Mouse (Mus musculus) urinary bladder, postnatal 36 days (tissue): ENCODE results near the gene Tmem175.
A peak's percentile ranks its signal among the peaks of the same experiment; 100 is the strongest.
"Not testable (repeated sequence)": the region's sequence is repeated elsewhere in the genome, so short reads cannot be mapped to it uniquely, and the experiment has no call there.

ENCODE experiments used
- DNase-seq, 2 experiments: peaks; one replicate each; pipeline ENCODE4 v3.0.0; 2022; ENCODE audit warnings: low spot score in 2 of 2, mixed read lengths in 1 of 2

Tmem175 gene

GRCm38 (mm10) chr5:108629634-108630483, at the start of gene Tmem175, which contains the start of gene Gak:
Gene Tmem175 (plus strand): TSS chr5:108629770.
Gene Gak (minus strand): TSS chr5:108629755.
- DNase-seq: peak; percentile 87 to 90

DNA sequence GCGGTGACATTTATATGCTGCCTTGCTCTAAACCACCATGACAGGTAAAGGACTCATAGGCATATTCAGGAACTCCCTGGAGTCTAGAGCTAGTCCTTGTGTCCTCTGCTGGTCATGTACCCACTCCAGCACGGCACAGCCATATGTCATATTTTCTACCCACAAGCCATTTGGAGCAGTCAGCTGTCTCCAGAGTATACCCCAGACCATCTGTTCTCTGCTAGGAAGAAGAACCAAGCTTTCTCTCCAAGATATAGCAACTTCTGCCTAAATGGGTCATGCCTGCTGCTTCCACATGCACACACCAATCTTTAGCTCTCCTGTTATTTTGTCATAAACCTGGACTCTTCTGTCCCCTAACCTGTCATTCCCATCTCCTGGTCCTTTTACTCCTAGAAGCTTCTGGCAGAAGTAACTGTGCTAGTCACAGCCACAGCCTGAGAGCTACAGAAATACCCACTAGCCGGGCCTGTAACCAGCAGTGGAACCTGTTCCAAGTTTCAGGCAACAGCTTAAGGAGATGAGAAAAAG, 48.1 kb upstream of the Tmem175 start:
- DNase-seq: no peak

GRCm38 (mm10) chr5:108599923-108600322, 29.6 kb upstream of the Tmem175 start:
- no peak for DNase-seq

DNA sequence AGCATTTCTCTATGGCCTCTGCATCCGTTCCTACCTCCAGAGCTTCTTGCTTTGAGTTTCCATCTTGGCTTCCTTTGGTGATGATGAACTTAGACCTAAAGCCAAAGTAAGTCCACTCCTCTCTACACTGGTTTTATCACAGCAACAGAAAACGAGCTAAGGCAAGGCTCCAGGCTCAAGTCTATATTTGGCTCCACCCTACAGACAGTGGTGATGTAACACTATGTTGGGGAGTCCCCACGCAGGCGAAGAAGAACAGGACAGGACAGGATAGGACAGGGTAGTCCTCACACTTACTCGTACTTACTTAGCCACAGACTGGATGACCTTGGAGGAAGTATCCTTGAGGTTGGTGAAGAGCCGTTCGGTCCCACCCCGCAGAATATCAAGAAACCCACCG, 27.0 kb upstream of the Tmem175 start:
- DNase-seq: no peak

DNA sequence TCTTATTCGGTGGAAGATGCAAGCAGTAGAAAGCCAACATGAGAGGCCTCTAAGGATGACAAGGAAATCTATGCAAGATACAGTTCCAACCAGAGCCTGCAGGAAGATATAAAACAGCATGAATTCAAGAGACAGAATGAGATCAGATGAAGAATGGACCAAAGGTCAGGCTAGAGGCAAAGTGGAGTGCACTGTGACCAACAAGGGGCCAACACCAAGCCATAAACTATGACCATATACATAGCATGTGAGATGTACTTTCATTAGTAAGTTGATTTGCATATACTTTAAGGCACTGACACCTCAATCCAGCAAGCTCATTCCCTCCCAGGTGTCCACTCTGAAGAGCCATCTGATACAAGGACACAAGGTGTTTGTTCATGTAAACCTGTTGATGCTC, 19.1 kb upstream of the Tmem175 start:
- DNase-seq: no peak

DNA sequence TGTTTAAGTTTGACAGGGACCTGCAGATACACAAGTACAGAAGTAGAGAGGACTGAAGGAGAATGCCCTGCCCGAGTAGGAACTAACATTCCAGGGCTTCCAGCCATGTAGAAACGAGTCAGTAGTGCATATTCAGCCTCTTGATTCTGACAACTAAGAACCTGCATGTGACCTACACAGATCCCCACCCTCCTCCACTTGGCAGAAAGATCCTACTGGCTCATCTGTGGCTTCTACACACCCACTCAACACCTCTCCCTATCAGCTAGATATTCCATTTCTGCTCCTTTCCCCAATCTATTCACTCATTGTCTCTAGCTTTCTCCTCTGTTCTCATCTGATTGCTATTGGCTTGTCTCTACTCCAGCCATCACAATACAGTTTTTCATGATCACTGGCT, 7.7 kb upstream of the Tmem175 start:
- DNase-seq: no peak

DNA sequence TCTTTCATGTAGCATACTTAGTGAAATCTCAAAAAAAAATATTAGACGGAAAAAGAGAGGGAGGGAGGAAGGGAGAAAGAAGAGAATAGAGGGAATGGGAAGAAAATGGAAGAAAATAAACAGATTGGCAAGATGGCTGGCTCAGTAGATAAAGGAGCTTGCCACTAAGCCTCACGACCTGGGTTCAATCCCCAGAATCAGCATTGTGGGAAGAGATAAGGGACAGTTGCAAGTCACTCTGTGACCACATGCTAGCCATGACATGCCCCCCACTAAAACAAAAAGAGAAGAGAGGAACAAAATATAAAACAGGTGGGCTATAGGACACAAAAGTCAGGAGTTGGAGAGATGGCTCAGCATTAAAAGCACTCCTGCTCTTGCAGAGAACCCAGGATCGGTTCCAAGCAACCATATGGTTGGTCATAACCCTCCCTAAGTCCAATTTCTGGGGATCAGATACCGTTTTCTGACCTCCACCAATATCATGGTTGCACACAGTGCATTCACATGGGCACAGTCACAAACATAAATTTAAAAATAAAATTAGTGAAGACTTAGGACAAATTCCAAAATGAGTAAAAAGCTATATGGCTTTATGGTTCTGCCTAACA, 3.4 kb upstream of the Tmem175 start:
- DNase-seq: no peak

DNA sequence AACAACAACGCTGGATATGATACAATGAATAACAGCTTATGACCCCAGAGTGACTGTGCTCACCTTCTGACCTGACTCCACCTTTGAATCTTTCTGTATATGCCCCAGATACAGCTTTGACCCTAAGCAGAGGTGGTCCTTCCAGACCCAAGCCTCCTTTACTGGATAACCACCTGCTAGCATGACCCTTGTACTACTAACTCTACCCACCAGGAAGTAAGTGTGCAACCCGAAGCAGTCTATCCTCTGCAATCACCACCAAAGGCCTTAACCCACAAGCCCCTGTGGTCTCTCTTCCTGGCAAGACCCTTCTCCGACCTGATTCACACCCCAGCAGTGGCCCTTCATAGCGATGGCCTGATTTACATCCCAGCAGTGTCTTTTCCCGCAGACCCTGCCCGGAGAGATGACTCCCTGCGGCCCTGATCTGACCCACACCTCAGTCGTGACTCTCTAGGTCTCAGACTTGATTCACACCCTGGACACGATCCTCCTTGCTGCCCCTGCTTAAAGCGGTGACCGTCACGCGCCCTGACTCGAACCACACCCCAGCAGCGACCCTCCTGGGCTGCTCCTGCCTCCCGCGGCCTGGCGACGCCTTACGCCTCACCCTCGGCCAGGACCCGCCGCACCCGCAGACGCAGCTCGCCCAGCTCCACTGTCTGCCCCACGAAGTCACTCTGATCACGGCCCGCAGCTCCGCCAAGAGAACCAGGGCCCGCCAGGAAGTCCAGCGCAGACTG, 508 bp upstream of the Tmem175 start:
- DNase-seq: peak; percentile 6 to 9

DNA sequence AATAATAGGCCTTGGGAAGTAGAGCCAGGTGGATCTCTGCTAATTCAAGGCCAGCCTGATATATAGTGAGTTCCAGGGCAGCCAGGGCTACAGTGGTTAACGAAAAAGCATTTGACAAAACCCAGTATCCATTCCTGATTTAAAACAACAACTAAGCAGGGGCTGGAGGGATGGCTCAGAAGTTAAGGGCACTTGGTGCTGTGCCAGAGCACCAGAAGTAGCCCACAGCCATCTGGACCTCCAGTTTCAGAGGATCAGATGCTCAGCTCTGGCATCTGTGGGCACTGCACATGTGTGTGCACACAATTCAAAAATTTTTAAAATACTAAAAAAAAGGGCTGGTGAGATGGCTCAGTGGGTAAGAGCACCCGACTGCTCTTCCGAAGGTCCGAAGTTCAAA, 4.1 kb downstream of the Tmem175 start:
- no peak for DNase-seq

DNA sequence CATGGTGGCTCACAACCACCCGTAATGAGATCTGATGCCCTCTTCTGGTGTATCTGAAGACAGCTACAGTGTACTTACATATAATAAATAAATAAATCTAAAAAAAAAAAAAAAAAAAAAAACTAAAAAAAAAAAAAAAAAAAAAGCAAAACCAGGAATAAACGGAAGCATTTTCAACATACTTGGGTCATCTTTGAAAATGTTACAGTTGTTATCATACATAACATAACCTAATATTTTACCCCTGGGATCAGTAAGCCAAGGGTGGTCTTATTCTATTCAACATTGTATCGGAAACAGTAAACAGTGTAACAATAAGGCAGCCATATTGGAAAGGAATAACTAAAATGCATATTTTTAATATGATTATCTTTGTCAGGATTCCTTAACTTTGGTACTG, 4.5 kb downstream of the Tmem175 start:
- DNase-seq: not testable (repeated sequence)

DNA sequence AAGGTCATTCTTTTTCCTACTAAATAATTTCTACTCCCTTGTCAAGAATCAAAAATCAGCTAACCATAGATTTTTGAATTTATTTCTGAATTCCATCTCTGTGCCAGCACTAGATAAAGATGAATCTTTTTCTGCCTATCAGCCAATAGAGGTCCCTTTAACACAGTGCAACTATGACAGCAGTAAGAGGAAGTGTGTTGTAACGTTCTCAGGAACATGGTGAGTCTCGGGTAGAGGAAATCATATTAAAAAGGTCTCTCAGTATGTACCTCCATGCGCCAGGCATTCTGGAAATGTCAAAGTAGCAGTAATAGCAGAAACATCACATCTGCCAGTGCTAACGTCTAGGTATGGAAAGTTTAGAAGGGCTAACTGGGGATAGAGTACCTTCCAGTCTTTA, 6.6 kb downstream of the Tmem175 start:
- no peak for DNase-seq

DNA sequence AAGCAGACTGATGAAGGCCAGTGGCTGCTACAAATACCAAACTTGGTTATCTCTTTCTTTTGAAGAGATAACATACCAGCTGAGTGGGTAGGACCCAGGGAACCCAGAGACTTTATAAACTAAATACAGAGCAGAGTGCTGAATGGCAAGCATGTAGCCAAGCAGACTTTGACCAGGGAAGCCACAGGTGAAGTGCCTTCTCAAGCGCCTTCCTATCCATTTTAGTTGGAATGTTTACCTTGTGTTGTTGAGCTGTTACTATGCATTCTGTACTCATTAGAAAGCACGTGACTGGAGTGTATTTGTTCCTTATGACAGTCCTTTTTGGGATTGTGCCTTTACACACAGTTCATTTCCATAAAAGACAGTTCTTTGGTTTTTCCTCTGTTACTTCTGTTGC, 14.1 kb downstream of the Tmem175 start:
- DNase-seq: no peak

GRCm38 (mm10) chr5:108645651-108646342, 16.2 kb downstream of the Tmem175 start:
- no peak for DNase-seq

GRCm38 (mm10) chr5:108646343-108646660, 16.7 kb downstream of the Tmem175 start:
- DNase-seq: no peak

- DNase-seq: no peak
These were observed 17.7 kb downstream of the Tmem175 start for GRCm38 (mm10) chr5:108647311-108647710.

GRCm38 (mm10) chr5:108647820-108648465, 18.4 kb downstream of the Tmem175 start:
- no peak for DNase-seq

DNA sequence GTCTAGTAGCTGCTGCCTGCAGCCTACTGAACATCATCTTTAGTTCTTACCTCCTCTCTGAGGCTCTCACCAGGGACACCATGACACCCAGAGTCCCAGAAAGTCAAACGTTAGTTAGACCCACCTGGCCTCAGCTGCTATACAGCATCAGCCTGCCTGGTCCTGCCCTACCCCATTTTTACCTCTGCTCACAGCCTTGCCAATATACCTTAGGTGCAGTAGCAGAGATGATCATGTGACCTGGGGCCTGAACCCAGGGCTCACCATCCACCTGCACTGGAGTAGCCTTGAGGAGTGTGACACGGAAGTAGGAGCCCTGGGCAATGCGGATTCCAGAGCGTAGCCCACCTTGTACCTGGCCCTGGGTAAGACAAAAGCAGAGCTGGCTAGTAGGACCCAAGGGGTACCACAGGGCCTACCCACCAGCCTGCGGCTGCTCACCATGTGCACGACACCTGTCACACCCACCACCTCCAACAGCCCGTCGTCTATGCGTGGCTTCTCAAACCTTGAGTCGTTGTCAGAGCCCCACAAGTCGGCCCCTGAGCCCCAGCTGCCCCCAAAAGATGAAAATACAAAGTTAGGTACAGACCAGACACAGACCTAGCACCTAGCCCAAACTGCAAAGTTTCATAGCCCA, 19.5 kb downstream of the Tmem175 start:
- no peak for DNase-seq

DNA sequence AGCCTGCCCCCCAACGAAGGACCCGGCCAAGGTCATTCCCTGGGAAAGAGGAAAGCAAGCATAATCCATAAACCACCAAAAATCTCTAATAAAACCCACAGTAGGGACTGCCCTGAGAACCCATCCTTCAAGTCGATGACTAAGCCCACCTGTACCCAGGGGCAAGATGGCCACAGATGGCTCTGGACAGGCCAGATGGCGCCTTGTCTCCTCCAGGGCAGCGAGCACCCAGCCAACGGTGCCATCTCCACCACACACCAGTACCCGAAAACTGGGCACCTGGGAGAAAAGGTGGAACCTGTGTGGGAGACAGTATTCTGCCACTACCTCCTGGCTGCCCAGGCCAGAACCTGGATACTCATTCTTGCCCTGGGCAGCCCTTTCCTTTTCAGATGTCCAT, 20.8 kb downstream of the Tmem175 start:
- no peak for DNase-seq

- DNase-seq: no peak
These were observed 21.7 kb downstream of the Tmem175 start for GRCm38 (mm10) chr5:108651136-108651720.

DNA sequence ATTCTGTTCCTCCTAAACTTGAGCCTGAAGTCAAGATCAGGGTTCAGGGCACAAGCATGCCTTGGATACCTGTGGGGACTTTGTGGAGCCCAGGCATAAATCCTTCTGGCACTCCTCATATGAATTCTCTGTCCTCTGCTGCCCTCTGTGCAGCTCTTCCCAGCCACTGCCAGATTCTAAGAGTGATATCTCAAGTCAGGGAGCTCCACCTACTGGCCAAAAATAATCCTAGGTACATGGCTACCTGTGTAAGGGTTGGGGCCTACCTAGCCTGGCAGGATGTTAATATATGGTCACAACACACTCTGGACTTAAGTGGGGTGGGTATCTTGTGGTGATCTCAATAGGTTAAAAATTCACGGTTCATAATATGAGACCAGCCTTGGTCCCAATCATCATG, 22.3 kb downstream of the Tmem175 start:
- DNase-seq: peak in 1 of 2 experiments; percentile 50
